Mouse (Mus musculus) kidney, postnatal 0 days (tissue): ENCODE measurements around the gene Adamts12. TPM values are rescaled to one million over a fixed set of nuclear protein-coding genes. Genes with fewer than 3 reads are reported as not detected.

Source experiments
- ATAC-seq: fragments of 200-750 bp; cut with Nextera tagmentation; replicated peaks from 2 replicates; pipeline ENCODE4 v1.8.0; 2017; ENCODE audit warnings: low read depth, moderate number of reproducible peaks, moderate TSS enrichment, moderate library complexity; ENCODE audit not compliant: low FRiP score
- DNase-seq: peaks from one replicate; pipeline ENCODE4 v3.0.0-alpha.2; 2016; ENCODE audit warnings: low spot score
- H3K27ac ChIP-seq: fragments of 300-500 bp; sonication (generic); 2 replicates; pipeline ENCODE4 v1.5.1; 2014; ENCODE audit warnings: mild to moderate bottlenecking
- H3K27me3 ChIP-seq: fragments of 300-500 bp; sonication (generic); 2 replicates; pipeline ENCODE4 v1.6.1; 2014; ENCODE audit warnings: low read length, mixed read lengths; ENCODE audit not compliant: insufficient read depth
- H3K36me3 ChIP-seq: fragments of 300-500 bp; sonication (generic); 2 replicates; pipeline ENCODE4 v1.6.1; 2014; ENCODE audit warnings: low read length, mixed read lengths; ENCODE audit not compliant: insufficient read depth
- H3K4me1 ChIP-seq: fragments of 300-500 bp; sonication (generic); replicated peaks from 2 replicates; pipeline ENCODE4 v1.6.1; 2014; ENCODE audit warnings: antibody characterized with exemption, low read length, mixed read lengths; ENCODE audit not compliant: insufficient read depth
- H3K4me2 ChIP-seq: fragments of 300-500 bp; sonication (generic); 2 replicates; pipeline ENCODE4 v1.6.1; 2014; ENCODE audit warnings: mild to moderate bottlenecking, low read length, moderate library complexity, mixed read lengths
- H3K4me3 ChIP-seq: fragments of 300-500 bp; sonication (generic); replicated peaks from 2 replicates; pipeline ENCODE4 v1.5.1; 2014; ENCODE audit warnings: low read depth, low read length
- H3K9ac ChIP-seq: fragments of 300-500 bp; sonication (generic); 2 replicates; pipeline ENCODE4 v1.6.1; 2014; ENCODE audit warnings: low read depth, low read length
- H3K9me3 ChIP-seq: fragments of 300-500 bp; sonication (generic); replicated peaks from 2 replicates; pipeline ENCODE4 v1.6.1; 2016; ENCODE audit warnings: low read length, inconsistent platforms, mixed read lengths
- CTCF ChIP-seq: IDR thresholded peaks from 2 replicates; pipeline ENCODE4 v1.5.1; 2016; ENCODE audit warnings: antibody characterized with exemption, low read depth, mild to moderate bottlenecking, moderate library complexity
- WGBS: fragments of 180-500 bp; shearing (Covaris S2); extraction: QIAGEN DNeasy Blood & Tissue Kit; methylation state at CpG from one replicate; pipeline ENCODE4 v1.1.7; 2014; 5-methylcytosine and 5-hydroxymethylcytosine counted together
- polyA plus RNA-seq: library from polyadenylated mRNA; unstranded; fragments of >200 nt; fragmentation: Nextera tagmentation; extraction: Ambion mirVana; gene quantifications from 2 replicates; pipeline ENCODE4 v1.2.1, GENCODE M21; 2015

Adamts12 gene
- polyA plus RNA-seq, 1 experiment from 2014 or later = 2.1 TPM

GRCm38 (mm10) chr15:11383796-11384195 is 319.2 kb downstream of the Adamts12 start:
- DNase-seq = no peak
- peaks cover 50% of the 10 kb centered on the region for H3K36me3 ChIP-seq
- 94% methylated on average over 21 of the region's 21 CpGs for WGBS
- no peak overlapping the region for H3K4me3 ChIP-seq
- no peaks in the 10 kb centered on the region for H3K27me3 ChIP-seq
- no peaks in the 10 kb centered on the region for H3K9me3 ChIP-seq
- no peaks in the 10 kb centered on the region for H3K4me1 ChIP-seq
- H3K4me2 ChIP-seq = no peak overlapping the region
- TF ChIP-seq CTCF = no peak
- H3K9ac ChIP-seq = no peak overlapping the region
- ATAC-seq = no peak
- no peak overlapping the region for H3K27ac ChIP-seq

- no peak overlapping the region for H3K9ac ChIP-seq
- H3K4me2 ChIP-seq = no peak overlapping the region
- 91% methylated on average over 16 of the region's 16 CpGs for WGBS
- H3K4me3 ChIP-seq = no peak overlapping the region
- H3K9me3 ChIP-seq = no peaks in the 10 kb centered on the region
- no peaks in the 10 kb centered on the region for H3K4me1 ChIP-seq
- no peak for ATAC-seq
- peaks cover 58% of the 10 kb centered on the region for H3K36me3 ChIP-seq
- no peaks in the 10 kb centered on the region for H3K27me3 ChIP-seq
- no peak overlapping the region for H3K27ac ChIP-seq
- no peak for DNase-seq
- no peak for TF ChIP-seq CTCF
Measured at GRCm38 (mm10) chr15:11392903-11393302, 328.3 kb downstream of the Adamts12 start.

GRCm38 (mm10) chr15:11396421-11396820 is 331.8 kb downstream of the Adamts12 start:
- H3K36me3 ChIP-seq = peaks cover 27% of the 10 kb centered on the region
- DNase-seq (no peak), ATAC-seq (no peak)
- H3K4me1 ChIP-seq = no peaks in the 10 kb centered on the region
- no peak overlapping the region for H3K4me3 ChIP-seq
- no peak for TF ChIP-seq CTCF
- no peak overlapping the region for H3K4me2 ChIP-seq
- WGBS = 85% methylated on average over 6 of the region's 6 CpGs
- H3K9me3 ChIP-seq = no peaks in the 10 kb centered on the region
- H3K9ac ChIP-seq = no peak overlapping the region
- no peak overlapping the region for H3K27ac ChIP-seq
- no peaks in the 10 kb centered on the region for H3K27me3 ChIP-seq

Other genes with a start within 250 kb of the Adamts12 start
- 20.1 and 24.0 TPM in 2 replicates for gene C1qtnf3, start 112.5 kb upstream of the Adamts12 start, polyA plus RNA-seq
- gene Amacr, start 83.0 kb upstream of the Adamts12 start, polyA plus RNA-seq = 47.4 and 54.5 TPM in 2 replicates
- 0.04 TPM in 2 replicates for gene Slc45a2, start 64.1 kb upstream of the Adamts12 start, polyA plus RNA-seq
- gene Rxfp3, start 26.8 kb upstream of the Adamts12 start, polyA plus RNA-seq = 0.13 and 0.15 TPM in 2 replicates